Mouse (Mus musculus) heart, embryonic 12.5 days (tissue): ENCODE results near the gene Fam83e. TPM values are rescaled to one million over a fixed set of nuclear protein-coding genes. Genes with fewer than 3 reads are reported as not detected.

Experiments
- ATAC-seq: fragments of 200-750 bp; cut with Nextera tagmentation; 2 replicates; pipeline ENCODE4 v1.8.0; 2017; ENCODE audit warnings: moderate TSS enrichment, moderate library complexity; ENCODE audit not compliant: insufficient number of reproducible peaks, low FRiP score
- H3K27ac ChIP-seq: fragments of 300-500 bp; sonication (generic); 2 replicates; pipeline ENCODE4 v1.5.1; 2016; ENCODE audit warnings: mild to moderate bottlenecking, moderate library complexity; ENCODE audit not compliant: poor library complexity, severe bottlenecking
- H3K27me3 ChIP-seq: fragments of 300-500 bp; sonication (generic); replicated peaks from 2 replicates; pipeline ENCODE4 v1.6.1; 2016; ENCODE audit warnings: mild to moderate bottlenecking, moderate library complexity
- H3K36me3 ChIP-seq: fragments of 300-500 bp; sonication (generic); 2 replicates; pipeline ENCODE4 v1.6.1; 2016; ENCODE audit warnings: mild to moderate bottlenecking, moderate library complexity
- H3K4me1 ChIP-seq: fragments of 300-500 bp; sonication (generic); replicated peaks from 2 replicates; pipeline ENCODE4 v1.6.1; 2016; ENCODE audit warnings: mild to moderate bottlenecking
- H3K4me2 ChIP-seq: fragments of 300-500 bp; sonication (generic); 2 replicates; pipeline ENCODE4 v1.6.1; 2016; ENCODE audit warnings: mild to moderate bottlenecking, moderate library complexity
- H3K4me3 ChIP-seq: fragments of 300-500 bp; sonication (generic); 2 replicates; pipeline ENCODE4 v1.5.1; 2016; ENCODE audit warnings: mild to moderate bottlenecking
- H3K9ac ChIP-seq: fragments of 300-500 bp; sonication (generic); 2 replicates; pipeline ENCODE4 v1.6.1; 2016; ENCODE audit warnings: mild to moderate bottlenecking, moderate library complexity
- H3K9me3 ChIP-seq: fragments of 300-500 bp; sonication (generic); replicated peaks from 2 replicates; pipeline ENCODE4 v1.6.1; 2016; ENCODE audit warnings: mild to moderate bottlenecking, moderate library complexity
- WGBS: fragments of 180-500 bp; shearing (Covaris S2); methylation state at CpG from one replicate; pipeline ENCODE4 v1.1.7; 2016; 5-methylcytosine and 5-hydroxymethylcytosine counted together
- polyA plus RNA-seq: library from polyadenylated mRNA; unstranded; fragments of >200 nt; fragmentation: Nextera tagmentation; extraction: Ambion mirVana; gene quantifications from 2 replicates; pipeline ENCODE4 v1.2.1, GENCODE M21; 2016

Gene Fam83e
- polyA plus RNA-seq, 1 experiment from 2014 or later, result 0.29 TPM

- H3K27ac ChIP-seq, result no peak overlapping the region
- H3K27me3 ChIP-seq, result peaks cover 7% of the 10 kb centered on the region
- 23% methylated on average over 2 of the region's 2 CpGs for WGBS
- H3K4me2 ChIP-seq, result no peak overlapping the region
- peaks cover 17% of the 10 kb centered on the region for H3K4me1 ChIP-seq
- no peaks in the 10 kb centered on the region for H3K36me3 ChIP-seq
- no peak overlapping the region for H3K9ac ChIP-seq
- ATAC-seq, result no peak
- peaks cover 3% of the 10 kb centered on the region for H3K9me3 ChIP-seq
- no peak overlapping the region for H3K4me3 ChIP-seq
Measured at GRCm38 (mm10) chr7:45744387-45744786, 23.4 kb downstream of the Fam83e start.

GRCm38 (mm10) chr7:45746518-45746917, 25.5 kb downstream of the Fam83e start:
- H3K27ac ChIP-seq, result no peak overlapping the region
- H3K4me2 ChIP-seq, result no peak overlapping the region
- peaks cover 7% of the 10 kb centered on the region for H3K27me3 ChIP-seq
- no peak overlapping the region for H3K4me3 ChIP-seq
- peaks cover 21% of the 10 kb centered on the region for H3K4me1 ChIP-seq
- H3K9me3 ChIP-seq, result peaks cover 3% of the 10 kb centered on the region
- WGBS, result 54% methylated on average over 6 of the region's 6 CpGs
- ATAC-seq, result no peak
- no peak overlapping the region for H3K9ac ChIP-seq
- no peaks in the 10 kb centered on the region for H3K36me3 ChIP-seq

GRCm38 (mm10) chr7:45747450-45747849, 26.4 kb downstream of the Fam83e start:
- peaks cover 17% of the 10 kb centered on the region for H3K4me1 ChIP-seq
- peaks cover under 1% of the 10 kb centered on the region for H3K27me3 ChIP-seq
- no peak overlapping the region for H3K4me3 ChIP-seq
- H3K4me2 ChIP-seq, result no peak overlapping the region
- no peak for ATAC-seq
- H3K27ac ChIP-seq, result no peak overlapping the region
- H3K9ac ChIP-seq, result no peak overlapping the region
- 82% methylated on average over 5 of the region's 5 CpGs for WGBS
- no peaks in the 10 kb centered on the region for H3K36me3 ChIP-seq
- H3K9me3 ChIP-seq, result peaks cover 3% of the 10 kb centered on the region

- H3K9ac ChIP-seq, result no peak overlapping the region
- WGBS, result 65% methylated on average over 7 of the region's 7 CpGs
Measured at GRCm38 (mm10) chr7:45748110-45748509, 27.1 kb downstream of the Fam83e start.

GRCm38 (mm10) chr7:45749401-45749800, 28.4 kb downstream of the Fam83e start:
- no peak overlapping the region for H3K27ac ChIP-seq
- H3K27me3 ChIP-seq, result peaks cover 3% of the 10 kb centered on the region; the same call in 1 of the 2 replicates
- no peak overlapping the region for H3K9ac ChIP-seq
- no peak overlapping the region for H3K4me2 ChIP-seq
- WGBS, result 38% methylated on average over 10 of the region's 10 CpGs
- peaks cover 17% of the 10 kb centered on the region for H3K4me1 ChIP-seq
- no peaks in the 10 kb centered on the region for H3K36me3 ChIP-seq
- H3K9me3 ChIP-seq, result peaks cover 3% of the 10 kb centered on the region
- no peak overlapping the region for H3K4me3 ChIP-seq
- no peak for ATAC-seq

More at GRCm38 (mm10) chr7:45748110-45748509, 27.1 kb downstream of the Fam83e start:
- no peak overlapping the region for H3K4me2 ChIP-seq
- H3K4me3 ChIP-seq, result no peak overlapping the region
- peaks cover 3% of the 10 kb centered on the region for H3K9me3 ChIP-seq
- no peaks in the 10 kb centered on the region; the same call in 1 of the 2 replicates for H3K27me3 ChIP-seq
- H3K4me1 ChIP-seq, result peaks cover 17% of the 10 kb centered on the region
- no peaks in the 10 kb centered on the region for H3K36me3 ChIP-seq
- no peak overlapping the region for H3K27ac ChIP-seq
- ATAC-seq, result no peak

GRCm38 (mm10) chr7:45750162-45750561, 29.1 kb downstream of the Fam83e start:
- Histone ChIP-seq H3K36me3 (no peaks in the 10 kb centered on the region), H3K4me2 (no peak overlapping the region), H3K27ac (no peak overlapping the region), H3K27me3 (peaks cover 3% of the 10 kb centered on the region; the same call in 1 of the 2 replicates), H3K9ac (no peak overlapping the region), H3K9me3 (peaks cover 3% of the 10 kb centered on the region), H3K4me3 (no peak overlapping the region), H3K4me1 (peaks cover 17% of the 10 kb centered on the region)
- 78% methylated on average over 9 of the region's 9 CpGs for WGBS
- no peak for ATAC-seq

- WGBS, result 51% methylated on average over 6 of the region's 6 CpGs
- H3K9ac ChIP-seq, result no peak overlapping the region
- H3K27me3 ChIP-seq, result peaks cover 42% of the 10 kb centered on the region
- H3K9me3 ChIP-seq, result no peaks in the 10 kb centered on the region
- ATAC-seq, result no peak
- H3K36me3 ChIP-seq, result no peaks in the 10 kb centered on the region
- 0 out of 2 replicates have a peak, but pooled peaks cover 3% of the 10 kb centered on the region for H3K4me1 ChIP-seq
- no peak overlapping the region for H3K27ac ChIP-seq
- H3K4me2 ChIP-seq, result no peak overlapping the region
- no peak overlapping the region for H3K4me3 ChIP-seq
Measured at GRCm38 (mm10) chr7:45755703-45756102, 34.7 kb downstream of the Fam83e start.

- Histone ChIP-seq H3K36me3 (no peaks in the 10 kb centered on the region), H3K27ac (no peak overlapping the region)
- 0 out of 2 replicates have a peak, but pooled peaks have one; percentile 33 for ATAC-seq
Measured at GRCm38 (mm10) chr7:45759400-45759799, 38.4 kb downstream of the Fam83e start.

GRCm38 (mm10) chr7:45760151-45760550, 39.1 kb downstream of the Fam83e start:
- peaks cover 44% of the 10 kb centered on the region for H3K27me3 ChIP-seq
- no peak for ATAC-seq
- 61% methylated on average over 5 of the region's 5 CpGs for WGBS

More at GRCm38 (mm10) chr7:45759400-45759799, 38.4 kb downstream of the Fam83e start:
- H3K27me3 ChIP-seq, result peaks cover 44% of the 10 kb centered on the region
- peak overlapping the region; percentile 27; the same call in 1 of the 2 replicates for H3K9ac ChIP-seq
- peak overlapping the region; percentile 59 for H3K4me2 ChIP-seq
- 0 out of 2 replicates have a peak, but pooled peaks cover 3% of the 10 kb centered on the region for H3K4me1 ChIP-seq
- H3K9me3 ChIP-seq, result no peaks in the 10 kb centered on the region
- WGBS, result 8% methylated on average over 18 of the region's 27 CpGs
- H3K4me3 ChIP-seq, result peak overlapping the region; percentile 28

GRCm38 (mm10) chr7:45765995-45766394, 45.0 kb downstream of the Fam83e start:
- H3K27me3 ChIP-seq, result peaks cover 11% of the 10 kb centered on the region
- WGBS, result 55% methylated on average over 8 of the region's 8 CpGs
- H3K9ac ChIP-seq, result no peak overlapping the region
- H3K4me1 ChIP-seq, result no peaks in the 10 kb centered on the region
- peak; percentile 18; the same call in 1 of the 2 replicates for ATAC-seq
- H3K36me3 ChIP-seq, result no peaks in the 10 kb centered on the region
- no peak overlapping the region for H3K4me2 ChIP-seq
- H3K4me3 ChIP-seq, result no peak overlapping the region
- no peak overlapping the region for H3K27ac ChIP-seq
- H3K9me3 ChIP-seq, result peaks cover 3% of the 10 kb centered on the region; the same call in 1 of the 2 replicates

More at GRCm38 (mm10) chr7:45760151-45760550, 39.1 kb downstream of the Fam83e start:
- H3K9ac ChIP-seq, result no peak overlapping the region
- no peaks in the 10 kb centered on the region for H3K36me3 ChIP-seq
- no peak overlapping the region for H3K27ac ChIP-seq
- H3K4me3 ChIP-seq, result no peak overlapping the region
- H3K4me2 ChIP-seq, result no peak overlapping the region
- no peaks in the 10 kb centered on the region for H3K9me3 ChIP-seq
- H3K4me1 ChIP-seq, result 0 out of 2 replicates have a peak, but pooled peaks cover 3% of the 10 kb centered on the region

- Histone ChIP-seq H3K4me1 (no peaks in the 10 kb centered on the region), H3K4me3 (no peak overlapping the region), H3K27me3 (peaks cover 11% of the 10 kb centered on the region; the same call in 1 of the 2 replicates), H3K36me3 (no peaks in the 10 kb centered on the region), H3K27ac (no peak overlapping the region), H3K4me2 (no peak overlapping the region), H3K9me3 (peaks cover 3% of the 10 kb centered on the region; the same call in 1 of the 2 replicates), H3K9ac (no peak overlapping the region)
- no peak for ATAC-seq
- 47% methylated on average over 8 of the region's 8 CpGs for WGBS
Measured at GRCm38 (mm10) chr7:45766764-45767163, 45.8 kb downstream of the Fam83e start.

GRCm38 (mm10) chr7:45767500-45767899, 46.5 kb downstream of the Fam83e start:
- Histone ChIP-seq H3K27me3 (peaks cover 12% of the 10 kb centered on the region; the same call in 1 of the 2 replicates), H3K36me3 (no peaks in the 10 kb centered on the region), H3K9me3 (peaks cover 3% of the 10 kb centered on the region; the same call in 1 of the 2 replicates), H3K9ac (no peak overlapping the region), H3K4me1 (no peaks in the 10 kb centered on the region), H3K4me3 (no peak overlapping the region), H3K4me2 (no peak overlapping the region), H3K27ac (no peak overlapping the region)
- WGBS, result 88% methylated on average over 6 of the region's 6 CpGs
- no peak for ATAC-seq
